Comparison of ENCODE assay signal across 8 mouse cellular contexts in the genomic region with DNA sequence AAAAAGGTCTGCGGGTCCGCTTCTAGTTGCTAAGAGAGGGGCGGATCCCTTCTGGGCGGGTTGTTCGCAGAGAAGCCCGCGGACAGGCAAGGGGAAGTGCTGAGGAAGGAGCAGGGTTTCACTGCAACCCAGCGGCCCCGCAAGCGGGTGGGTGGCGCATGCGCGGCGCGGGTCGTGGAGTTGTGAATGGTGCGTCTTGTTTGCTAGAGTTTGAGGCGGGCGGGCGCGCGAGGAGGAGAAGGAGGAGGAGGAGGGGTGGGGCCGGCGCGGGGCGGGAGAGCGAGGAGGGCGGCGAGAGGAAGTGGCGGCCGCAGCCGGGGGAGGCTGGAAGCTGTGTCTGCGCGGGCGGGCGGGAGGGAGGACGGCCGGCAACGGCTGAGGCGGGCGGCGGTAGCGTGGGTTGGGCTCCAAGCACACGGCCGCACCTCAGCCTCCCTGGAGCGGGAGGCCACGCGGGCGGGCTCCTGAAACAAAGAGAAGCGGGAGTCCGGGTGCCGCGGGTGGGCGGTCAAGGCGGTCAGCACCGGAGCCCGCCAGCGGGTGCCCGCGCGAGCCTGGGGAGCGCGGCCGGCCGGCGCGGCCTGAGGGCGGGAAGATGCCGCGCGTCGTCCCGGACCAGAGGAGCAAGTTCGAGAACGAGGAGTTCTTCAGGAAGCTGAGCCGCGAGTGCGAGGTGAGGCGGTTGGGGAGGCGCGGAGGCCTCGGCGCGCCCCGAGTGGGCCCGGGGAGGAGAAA. TPM values are rescaled to one million over a fixed set of nuclear protein-coding genes. Genes with fewer than 3 reads are reported as not detected.
DNase-seq lines count a peak whose midpoint lies in the region; ATAC-seq lines count a peak whose summit lies in the region.

A gene (plus strand): TSS at position 294 of the 735 bp plus-strand sequence.

- peak; percentile 98 to 99 for DNase-seq in adrenal gland, adult (ENCODE audit: inconsistent age in 2 of 2, low spot score in 1 of 2)
- DNase-seq in embryo, embryonic 10.5 days (ENCODE audit: low spot score): peak; percentile 95
- DNase-seq in gastrocnemius, postnatal 14 days: peak; percentile 98
- DNase-seq in left cerebral cortex, postnatal 10 days (ENCODE audit: extremely low spot score in 1 of 2, low spot score in 2 of 2): peak; percentile 93 to 97
- DNase-seq in right cerebral cortex, postnatal 10 days (ENCODE audit: low spot score in 2 of 2): peak; percentile 96 to 97
- peak; percentile 97 for DNase-seq in urinary bladder, postnatal 14 days (ENCODE audit: low spot score)

- ATAC-seq in inflammation-experienced regulatory T-cells, adult 6 months: peak; percentile 86
- ATAC-seq in megakaryocyte progenitor cell, adult 5-6 weeks (replicated peaks; ENCODE audit: poor library complexity): peak; percentile 89

- intact Hi-C loops in gastrocnemius, postnatal 14 days (cut with DNase I; ENCODE audit: low total_unique reads): no loop called here
- intact Hi-C loops in left cerebral cortex, postnatal 10 days (cut with DNase I): loop anchor here (5.0 kb wide), 1 partner anchor 47 kb away; no protein-coding TSS in a partner anchor

RNA-seq across cellular contexts. Expression of the gene that starts here (rescaled TPM):
- total RNA-seq in gastrocnemius, postnatal 14 days (2021): 10 to 100 TPM; 37.2 TPM
- 10 to 100 TPM; 34.4 to 53.8 (median 42.1) TPM for polyA plus RNA-seq in inflammation-experienced regulatory T-cells, adult 6 months (2017; shearing (Covaris generic))
- 10 to 100 TPM; 20.9 to 23.0 TPM for total RNA-seq in left cerebral cortex, postnatal 10 days (2021)
- 146 and 152 TPM in 2 replicates for total RNA-seq in megakaryocyte progenitor cell, adult 5-6 weeks (2015)
- total RNA-seq in megakaryocyte progenitor cell, adult 5-6 weeks (2017): 157 and 178 TPM in 2 replicates

Comparison
In these comparisons a context has a peak if more than half of its experiments do, and no peak if none do; other contexts are left out.
1. Peak in every context shown above with its lines: DNase-seq and ATAC-seq.